Mouse (Mus musculus) left cerebral cortex, postnatal 4 days (tissue): ENCODE measurements at regions not wholly inside any gene's neighbourhood (a gene's known extent, or its start where the extent isn't known, plus 50 kb on each side); places are given as distances from the start of the nearest gene placed in this dataset.
"Not testable (repeated sequence)": the region's sequence is repeated elsewhere in the genome, so short reads cannot be mapped to it uniquely, and the experiment has no call there.

Experiments used
- DNase-seq: peaks from one replicate; pipeline ENCODE4 v3.0.0-alpha.2; 2022
- intact Hi-C: fragments of 180-260 bp; cut with DNase I; formaldehyde crosslinking; loops from one replicate; pipeline ENCODE4 v1.15.1; 2025

DNA sequence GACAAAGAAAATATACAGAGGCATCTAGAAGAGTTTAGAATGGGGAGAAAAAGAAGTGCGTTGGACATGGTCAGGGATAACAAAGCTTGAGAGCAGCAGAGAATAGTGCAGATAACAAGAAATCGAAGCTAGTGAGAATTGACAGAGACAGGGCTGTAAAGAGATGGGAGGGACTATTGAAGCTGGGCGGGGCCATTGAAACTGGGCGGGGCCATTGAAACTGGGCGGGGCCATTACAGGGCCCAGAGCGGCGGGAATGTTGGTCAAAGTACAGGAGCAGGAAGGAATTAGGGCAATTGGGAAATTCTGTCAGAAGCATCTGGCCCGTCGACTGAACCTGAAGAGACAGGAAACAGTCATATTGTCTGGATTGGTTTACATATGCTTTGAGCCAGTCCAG, 243.3 kb upstream of the Srek1ip1 start:
- no peak for DNase-seq
- intact Hi-C loops, result no loop called here

DNA sequence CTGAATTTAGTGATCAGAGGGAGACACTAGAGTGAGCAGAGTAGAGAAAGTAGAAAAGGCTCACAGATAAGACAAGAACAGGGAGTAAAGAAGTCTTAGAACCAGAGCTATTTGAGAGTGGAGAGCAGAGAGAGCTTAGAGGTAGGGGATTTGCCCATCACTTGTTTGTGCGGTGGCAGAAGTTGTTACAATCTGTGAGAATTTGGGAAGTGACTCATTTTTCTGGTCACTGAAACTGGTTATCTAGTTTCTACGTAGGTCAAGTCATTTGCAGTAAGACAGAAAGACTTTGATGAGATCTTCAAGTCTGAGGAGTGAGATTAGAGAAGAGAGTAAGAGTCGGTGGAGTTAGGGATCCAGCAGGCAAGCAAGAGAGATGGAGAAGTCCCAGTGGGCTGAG, 239.0 kb upstream of the Srek1ip1 start:
- no peak for DNase-seq
- intact Hi-C loops, result no loop called here

GRCm38 (mm10) chr13:104556609-104557008, 235.7 kb upstream of the Srek1ip1 start:
- intact Hi-C loops, DNase-seq: not testable (repeated sequence)

- DNase-seq, result peak; percentile 64
- intact Hi-C loops, result no loop called here
These were observed 232.4 kb upstream of the Srek1ip1 start for GRCm38 (mm10) chr13:104559876-104560275.

GRCm38 (mm10) chr13:104560500-104561114, 231.7 kb upstream of the Srek1ip1 start:
- DNase-seq, result peak; percentile 24
- intact Hi-C loops, result no loop called here

DNA sequence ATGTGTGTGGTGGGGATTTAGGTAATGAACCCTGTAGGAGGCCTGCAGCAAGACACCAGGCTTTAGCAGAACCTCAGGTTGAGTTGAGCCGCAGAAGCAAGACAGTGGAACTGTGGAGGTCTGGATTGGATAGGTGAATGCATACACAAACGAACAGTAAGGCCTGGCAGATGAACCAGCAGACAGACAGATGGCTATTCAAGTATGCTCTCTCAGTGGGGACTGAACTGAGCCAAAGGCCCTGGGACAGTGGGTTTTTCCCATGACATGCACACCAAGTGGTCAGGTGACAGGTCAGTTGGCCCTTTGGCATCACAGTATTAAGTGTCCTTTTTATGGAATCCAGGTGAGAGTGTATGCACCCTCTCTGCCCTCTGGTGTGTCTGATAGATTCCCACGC, 229.7 kb upstream of the Srek1ip1 start:
- DNase-seq, result no peak
- intact Hi-C loops, result no loop called here

DNA sequence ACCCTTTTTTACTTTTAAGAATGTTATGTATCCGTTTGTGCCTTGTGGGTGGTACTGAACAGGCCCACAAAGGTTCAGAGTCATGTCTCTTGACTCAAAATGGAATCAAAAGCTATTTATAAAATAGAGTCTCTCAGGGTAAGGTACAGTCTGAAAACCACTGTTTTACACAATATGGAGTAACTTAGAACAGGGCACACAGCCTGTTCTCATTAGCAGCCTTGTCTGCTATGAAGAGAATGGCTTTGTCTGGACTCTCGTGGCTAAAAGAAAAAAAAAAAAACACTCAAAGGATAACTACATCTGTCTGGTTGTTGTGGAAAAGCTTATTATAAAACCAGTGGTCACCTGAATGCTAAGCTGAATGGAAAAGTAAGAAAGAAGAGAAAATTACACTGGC, 229.3 kb upstream of the Srek1ip1 start:
- intact Hi-C loops, result no loop called here
- DNase-seq, result no peak

- intact Hi-C loops, result no loop called here
- no peak for DNase-seq
These were observed 228.4 kb upstream of the Srek1ip1 start for GRCm38 (mm10) chr13:104563889-104564288.

GRCm38 (mm10) chr13:104569765-104570164, 222.5 kb upstream of the Srek1ip1 start:
- no peak for DNase-seq
- intact Hi-C loops, result no loop called here

- no peak for DNase-seq
- intact Hi-C loops, result no loop called here
These were observed 220.0 kb upstream of the Srek1ip1 start for GRCm38 (mm10) chr13:104572236-104572635.

- intact Hi-C loops, result no loop called here
- DNase-seq, result no peak
These were observed 217.9 kb upstream of the Srek1ip1 start for GRCm38 (mm10) chr13:104574396-104574795.

DNA sequence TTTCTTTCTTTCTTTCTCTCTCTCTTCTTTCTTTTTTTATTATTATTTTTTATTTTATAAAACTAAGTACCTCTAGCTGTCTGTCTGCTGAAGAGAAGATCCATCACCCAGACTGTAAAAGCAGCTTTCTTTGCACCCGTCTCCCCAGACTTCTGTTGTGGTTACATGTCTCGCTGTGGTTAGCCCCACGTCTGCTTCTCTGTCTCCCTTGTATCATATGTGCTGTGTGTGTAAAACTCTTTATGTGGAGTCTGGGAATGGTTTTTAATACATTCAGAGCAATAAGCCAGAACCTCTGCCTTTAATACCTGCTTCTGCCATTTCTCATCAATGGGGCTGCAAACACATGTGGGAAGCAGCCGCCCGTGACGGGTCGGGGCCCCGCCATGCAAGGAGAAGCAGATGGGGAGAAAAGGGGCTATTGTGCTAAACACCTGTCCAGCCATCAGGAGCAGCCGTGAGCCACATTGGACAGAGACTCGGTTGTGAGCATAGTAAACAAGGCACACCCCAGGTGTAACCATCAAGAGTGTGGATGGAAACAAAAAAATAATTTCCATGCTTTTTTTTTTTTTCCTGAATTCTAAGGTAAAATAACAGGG, 216.0 kb upstream of the Srek1ip1 start:
- intact Hi-C loops, result no loop called here
- no peak for DNase-seq

- no peak for DNase-seq
- intact Hi-C loops, result no loop called here
These were observed 214.4 kb upstream of the Srek1ip1 start for GRCm38 (mm10) chr13:104577856-104578255.

GRCm38 (mm10) chr13:104580686-104581350, 211.5 kb upstream of the Srek1ip1 start:
- no peak for DNase-seq
- intact Hi-C loops, result no loop called here
